Mouse (Mus musculus): Measurements from ENCODE around the gene Mamdc2.

GRCm38 (mm10) chr19:23434433-23434832, 13.8 kb downstream of the Mamdc2 start:
- TF ChIP-seq CTCF (IDR thresholded peaks at IDR 0.05; ENCODE audit: insufficient read depth, low read depth, low read length) (no peak), POLR2A (IDR thresholded peaks at IDR 0.05; ENCODE audit: insufficient read depth, low read depth, low read length) (no peak)

All from olfactory bulb, adult 2 months (tissue).